Mouse (Mus musculus) CH12.LX (cell line): ENCODE data around the gene Gm17349. TPM values are rescaled to one million over a fixed set of nuclear protein-coding genes. Genes with fewer than 3 reads are reported as not detected.
A peak's percentile ranks its signal among the peaks of the same experiment; 100 is the strongest.

Source experiments
- DNase-seq: peaks from one replicate; pipeline ENCODE4 v3.0.0-alpha.2; 2013; ENCODE audit errors: extremely low read depth
- H3K27ac ChIP-seq: 2 replicates; pipeline ENCODE4 v1.5.1; 2012; ENCODE audit warnings: low read depth, mild to moderate bottlenecking, control low read depth, moderate library complexity; ENCODE audit not compliant: insufficient read depth
- H3K27me3 ChIP-seq: replicated peaks from 2 replicates; pipeline ENCODE3; 2012; ENCODE audit warnings: inconsistent platforms
- H3K36me3 ChIP-seq, 2 experiments: replicated peaks in 1 of 2; 2 replicates each; pipeline versions ENCODE3 to v1.6.1; 2012; ENCODE audit warnings: inconsistent platforms in 1 of 2, low read length in 1 of 2, mild to moderate bottlenecking in 1 of 2, mixed read lengths in 1 of 2, moderate library complexity in 1 of 2; ENCODE audit not compliant: control insufficient read depth in 1 of 2, insufficient read depth in 1 of 2
- H3K4me1 ChIP-seq, 2 experiments: 2 replicates each; pipeline ENCODE4 v1.6.1; 2012; ENCODE audit warnings: inconsistent platforms in 1 of 2, moderate library complexity in 1 of 2; ENCODE audit not compliant: insufficient read depth in 2 of 2, control insufficient read depth in 1 of 2
- H3K4me2 ChIP-seq: 2 replicates; pipeline ENCODE4 v1.6.1; 2012; ENCODE audit warnings: low read depth, mild to moderate bottlenecking, control low read depth; ENCODE audit not compliant: poor library complexity, insufficient read depth, severe bottlenecking
- H3K4me3 ChIP-seq, 3 experiments: fragments of 150-350 bp in 1 of 3; sonication (generic) in 1 of 3; replicated peaks in 1 of 3; 2 replicates each; pipeline versions ENCODE3 to v1.5.1; 2011 to 2012; ENCODE audit warnings: low read depth in 2 of 3, low read length in 2 of 3, mild to moderate bottlenecking in 2 of 3, moderate library complexity in 2 of 3, control low read depth in 1 of 3, improper control_type of control experiment in 1 of 3, inconsistent platforms in 1 of 3, mixed read lengths in 1 of 3; ENCODE audit not compliant: poor library complexity in 1 of 3
- H3K79me2 ChIP-seq: replicated peaks from 2 replicates; pipeline ENCODE4 v1.6.1; 2012; ENCODE audit warnings: mild to moderate bottlenecking, moderate library complexity; ENCODE audit not compliant: control insufficient read depth, poor library complexity, insufficient read depth, severe bottlenecking; ENCODE audit errors: extremely low read depth
- H3K9ac ChIP-seq: 2 replicates; pipeline ENCODE4 v1.6.1; 2012; ENCODE audit warnings: low read depth, mild to moderate bottlenecking, control low read depth, moderate library complexity; ENCODE audit not compliant: insufficient read depth
- H3K9me3 ChIP-seq: replicated peaks from 2 replicates; pipeline ENCODE3; 2012; ENCODE audit warnings: low read length, inconsistent platforms, mixed read lengths
- BHLHE40 ChIP-seq: IDR thresholded peaks from 2 replicates; pipeline ENCODE4 v1.6.1; 2011; ENCODE audit warnings: mild to moderate bottlenecking, low read depth, low read length, improper control_type of control experiment
- CHD1 ChIP-seq: IDR thresholded peaks from 2 replicates; pipeline ENCODE4 v1.6.1; 2012; ENCODE audit warnings: low read depth, low read length, improper control_type of control experiment, inconsistent platforms
- CHD2 ChIP-seq: IDR thresholded peaks from 2 replicates; pipeline ENCODE4 v1.6.1; 2011; ENCODE audit warnings: low read length, improper control_type of control experiment
- CTCF ChIP-seq, 2 experiments: IDR thresholded peaks in 1 of 2; conservative IDR thresholded peaks in 1 of 2; 2 replicates each; pipeline ENCODE4 v1.5.1; 2011 to 2012; ENCODE audit warnings: low read depth in 2 of 2, low read length in 2 of 2, improper control_type of control experiment in 1 of 2, inconsistent platforms in 1 of 2, mild to moderate bottlenecking in 1 of 2, moderate library complexity in 1 of 2
- E2F4 ChIP-seq: IDR thresholded peaks from 2 replicates; pipeline ENCODE4 v1.6.1; 2011; ENCODE audit warnings: low read depth, low read length, improper control_type of control experiment; ENCODE audit not compliant: insufficient replicate concordance
- ELF1 ChIP-seq: IDR thresholded peaks from 2 replicates; pipeline ENCODE4 v1.6.1; 2014; ENCODE audit warnings: low read depth, mild to moderate bottlenecking, inconsistent platforms, low read length, improper control_type of control experiment
- EP300 ChIP-seq: IDR thresholded peaks from 2 replicates; pipeline ENCODE4 v1.6.1; 2011; ENCODE audit warnings: low read length, improper control_type of control experiment
- ETS1 ChIP-seq: conservative IDR thresholded peaks from 2 replicates; pipeline ENCODE4 v1.6.1; 2012; ENCODE audit warnings: low read depth, mild to moderate bottlenecking, inconsistent platforms, low read length, improper control_type of control experiment, moderate library complexity
- GABPA ChIP-seq: IDR thresholded peaks from 2 replicates; pipeline ENCODE4 v1.6.1; 2012; ENCODE audit warnings: low read depth, low read length, improper control_type of control experiment, inconsistent platforms; ENCODE audit not compliant: insufficient replicate concordance
- HCFC1 ChIP-seq: IDR thresholded peaks from 2 replicates; pipeline ENCODE4 v1.6.1; 2012; ENCODE audit warnings: low read depth, mild to moderate bottlenecking, inconsistent platforms, low read length, improper control_type of control experiment
- IRF4 ChIP-seq: IDR thresholded peaks from 2 replicates; pipeline ENCODE4 v1.6.1; 2014; ENCODE audit warnings: low read depth, mild to moderate bottlenecking, inconsistent platforms, low read length, improper control_type of control experiment
- JUN ChIP-seq: IDR thresholded peaks from 2 replicates; pipeline ENCODE4 v1.6.1; 2011; ENCODE audit warnings: low read depth, mild to moderate bottlenecking, low read length, improper control_type of control experiment, moderate library complexity; ENCODE audit not compliant: insufficient read depth
- JUND ChIP-seq: conservative IDR thresholded peaks from 2 replicates; pipeline ENCODE4 v1.6.1; 2011; ENCODE audit warnings: low read depth, low read length, improper control_type of control experiment
- KAT2A ChIP-seq: IDR thresholded peaks from 2 replicates; pipeline ENCODE4 v1.6.1; 2012; ENCODE audit warnings: low read length, improper control_type of control experiment, inconsistent platforms; ENCODE audit not compliant: insufficient replicate concordance
- MAFK ChIP-seq: IDR thresholded peaks from 2 replicates; pipeline ENCODE4 v1.6.1; 2011; ENCODE audit warnings: low read length, improper control_type of control experiment; ENCODE audit not compliant: insufficient replicate concordance
- MAX ChIP-seq: IDR thresholded peaks from 2 replicates; pipeline ENCODE4 v1.6.1; 2011; ENCODE audit warnings: low read length, improper control_type of control experiment
- MEF2A ChIP-seq: IDR thresholded peaks from 2 replicates; pipeline ENCODE4 v1.6.1; 2014; ENCODE audit warnings: low read depth, mild to moderate bottlenecking, inconsistent platforms, low read length, improper control_type of control experiment, borderline replicate concordance
- MXI1 ChIP-seq: IDR thresholded peaks from 2 replicates; pipeline ENCODE4 v1.6.1; 2011; ENCODE audit warnings: mild to moderate bottlenecking, low read depth, low read length, improper control_type of control experiment
- MYC ChIP-seq: IDR thresholded peaks from 2 replicates; pipeline ENCODE4 v1.6.1; 2011; ENCODE audit warnings: low read depth, mild to moderate bottlenecking, improper control_type of control experiment, low read length
- NELFE ChIP-seq: IDR thresholded peaks from 2 replicates; pipeline ENCODE4 v1.6.1; 2011; ENCODE audit warnings: low read depth, low read length, improper control_type of control experiment
- PAX5 ChIP-seq: IDR thresholded peaks from 2 replicates; pipeline ENCODE4 v1.6.1; 2012; ENCODE audit warnings: low read length, inconsistent platforms, mixed read lengths
- POLR2AphosphoS2 ChIP-seq: IDR thresholded peaks from 2 replicates; pipeline ENCODE4 v1.6.1; 2011; ENCODE audit warnings: low read depth, low read length, improper control_type of control experiment
- RAD21 ChIP-seq: IDR thresholded peaks from 2 replicates; pipeline ENCODE4 v1.6.1; 2011; ENCODE audit warnings: low read depth, mild to moderate bottlenecking, low read length, improper control_type of control experiment, moderate library complexity
- SMC3 ChIP-seq: IDR thresholded peaks from 2 replicates; pipeline ENCODE4 v1.6.1; 2011; ENCODE audit warnings: low read depth, low read length, improper control_type of control experiment
- TCF12 ChIP-seq: IDR thresholded peaks from 2 replicates; pipeline ENCODE4 v1.6.1; 2014; ENCODE audit warnings: low read depth, mild to moderate bottlenecking, inconsistent platforms, low read length, improper control_type of control experiment
- UBTF ChIP-seq: IDR thresholded peaks from 2 replicates; pipeline ENCODE4 v1.6.1; 2012; ENCODE audit warnings: low read depth, mild to moderate bottlenecking, inconsistent platforms, low read length, improper control_type of control experiment, moderate library complexity
- USF1 ChIP-seq: IDR thresholded peaks from 2 replicates; pipeline ENCODE4 v1.6.1; 2014; ENCODE audit warnings: low read depth, mild to moderate bottlenecking, inconsistent platforms, low read length, improper control_type of control experiment
- USF2 ChIP-seq: conservative IDR thresholded peaks from 2 replicates; pipeline ENCODE4 v1.6.1; 2011; ENCODE audit warnings: low read depth, low read length, improper control_type of control experiment
- ZC3H11A ChIP-seq: IDR thresholded peaks from 2 replicates; pipeline ENCODE4 v1.6.1; 2012; ENCODE audit warnings: low read depth, mild to moderate bottlenecking, inconsistent platforms, low read length, improper control_type of control experiment
- ZKSCAN1 ChIP-seq: IDR thresholded peaks from 2 replicates; pipeline ENCODE4 v1.6.1; 2012; ENCODE audit warnings: low read depth, inconsistent platforms, low read length, improper control_type of control experiment, borderline replicate concordance
- ZMIZ1 ChIP-seq: IDR thresholded peaks from 2 replicates; pipeline ENCODE4 v1.6.1; 2012; ENCODE audit warnings: low read depth, mild to moderate bottlenecking, inconsistent platforms, low read length, improper control_type of control experiment
- ZNF384 ChIP-seq: IDR thresholded peaks from 2 replicates; pipeline ENCODE4 v1.6.1; 2012; ENCODE audit warnings: low read depth, low read length, improper control_type of control experiment, inconsistent platforms
- dilution Hi-C: fragments of 300-500 bp; cut with MboI; formaldehyde crosslinking; loops from 2 replicates; pipeline ENCODE4 v1.14.3; 2020; ENCODE audit warnings: low sequenced_read_pairs; ENCODE audit not compliant: extremely low pct_unique_long_range_greater_than_20kb, extremely low pct_ligation_motif_present
- in situ Hi-C: fragments of 300-500 bp; cut with MboI; formaldehyde crosslinking; loops from 3 replicates; pipeline ENCODE4 v1.14.3; 2019; ENCODE audit warnings: low sequenced_read_pairs, low pct_ligation_motif_present, low pct_unique_long_range_greater_than_20kb, mixed read lengths
- polyA plus RNA-seq: library from polyadenylated mRNA; unstranded; fragments of >175 nt; gene quantifications from 2 replicates; pipeline ENCODE4 v1.2.1, GENCODE M21; 2012; ENCODE audit warnings: low read depth; ENCODE audit not compliant: insufficient read length
- total RNA-seq, 2 experiments: library from RNA; depleted of rRNA; stranded (reverse); fragments of 300-350 nt in 1 of 2; fragments of >200 nt in 1 of 2; gene quantifications; 2 replicates each; pipeline ENCODE4 v1.2.3; 2012 to 2014

The Gm17349 gene
- total and polyA plus RNA-seq, 3 experiments: 2.1 TPM; not detected in 2

- Histone ChIP-seq H3K4me2 (no peak overlapping the region), H3K36me3 (no peaks in the 10 kb centered on the region)
- in situ Hi-C loops: no loop called here
Observed at GRCm38 (mm10) chr15:99688712-99689111, 16.6 kb downstream of the Gm17349 start.

GRCm38 (mm10) chr15:99684156-99684555 is 21.1 kb downstream of the Gm17349 start:
- Histone ChIP-seq H3K9me3 (peaks cover 3% of the 10 kb centered on the region), H3K4me2 (no peak overlapping the region), H3K4me3 (no peak overlapping the region), H3K27ac (no peak overlapping the region), H3K4me1 (peaks cover 0 to 5% of the 10 kb centered on the region in 2 experiments; a peak in 2 of 4 replicates), H3K27me3 (peaks cover 65% of the 10 kb centered on the region), H3K9ac (no peak overlapping the region), H3K36me3 (no peaks in the 10 kb centered on the region), H3K79me2 (no peaks in the 10 kb centered on the region)
- in situ Hi-C loops: no loop called here
- no peak for TF ChIP-seq USF1
- no peak for TF ChIP-seq PAX5
- TF ChIP-seq UBTF: no peak
- TF ChIP-seq MYC: no peak
- no peak for TF ChIP-seq TCF12
- TF ChIP-seq CHD2: no peak
- no peak for TF ChIP-seq ZKSCAN1
- no peak for TF ChIP-seq MAFK
- TF ChIP-seq POLR2AphosphoS2: no peak
- TF ChIP-seq ZNF384: no peak
- TF ChIP-seq MXI1: no peak
- TF ChIP-seq ETS1: no peak
- no peak for TF ChIP-seq IRF4
- no peak for TF ChIP-seq SMC3
- no peak for TF ChIP-seq ELF1
- no peak for TF ChIP-seq MAX
- DNase-seq: no peak
- dilution Hi-C loops: no loop called here

More at GRCm38 (mm10) chr15:99688712-99689111, 16.6 kb downstream of the Gm17349 start:
- dilution Hi-C loops: no loop called here
- DNase-seq: peak; percentile 68
- H3K27ac ChIP-seq: no peak overlapping the region
- peaks cover 76% of the 10 kb centered on the region for H3K27me3 ChIP-seq
- TF ChIP-seq PAX5 (no peak), E2F4 (no peak), EP300 (no peak), BHLHE40 (no peak), RAD21 (peak; percentile 69), ZC3H11A (0 out of 2 replicates have a peak, but pooled peaks have one; percentile 2), CTCF (conservative IDR thresholded peaks at IDR 0.05 in 1 of 2, IDR thresholded peaks at IDR 0.05 in 1 of 2; ENCODE audit: low read depth in 2 of 2, low read length in 2 of 2) (peak; percentile 88 to 94), MAFK (no peak), MXI1 (no peak), IRF4 (no peak), USF2 (no peak), MEF2A (no peak), JUND (no peak), MYC (no peak), KAT2A (no peak), CHD2 (no peak), NELFE (no peak; the same call in 1 of the 2 replicates), GABPA (no peak), HCFC1 (no peak), POLR2AphosphoS2 (no peak), UBTF (no peak), SMC3 (peak; percentile 79), ZNF384 (no peak), ZMIZ1 (no peak), JUN (no peak), CHD1 (no peak), ZKSCAN1 (no peak), TCF12 (no peak), USF1 (no peak), MAX (no peak)
- H3K9ac ChIP-seq: no peak overlapping the region
- H3K4me1 ChIP-seq: peaks cover 3 to 7% of the 10 kb centered on the region in 2 experiments; a peak in 3 of 4 replicates
- no peaks in the 10 kb centered on the region for H3K9me3 ChIP-seq
- H3K4me3 ChIP-seq: no peak overlapping the region
- no peaks in the 10 kb centered on the region for H3K79me2 ChIP-seq
